Mouse (Mus musculus) ES-E14 (cell line): ENCODE measurements around the gene Amz2. TPM values are rescaled to one million over a fixed set of nuclear protein-coding genes. Genes with fewer than 3 reads are reported as not detected.

ENCODE experiments used
- DNase-seq: peaks from one replicate; pipeline ENCODE4 v3.0.0-alpha.2; 2013; ENCODE audit warnings: low read depth, low spot score
- H3K27ac ChIP-seq: 2 replicates; pipeline ENCODE4 v1.5.1; 2012; ENCODE audit warnings: low read depth, mild to moderate bottlenecking, low read length, moderate library complexity, mixed read lengths; ENCODE audit not compliant: poor library complexity, insufficient read depth, severe bottlenecking
- H3K36me3 ChIP-seq: 2 replicates; pipeline ENCODE4 v1.6.1; 2012; ENCODE audit warnings: mild to moderate bottlenecking, low read length, moderate library complexity, mixed read lengths; ENCODE audit not compliant: control insufficient read depth, poor library complexity, insufficient read depth, severe bottlenecking
- H3K4me1 ChIP-seq, 2 experiments: fragments of 150-350 bp in 1 of 2; sonication (generic) in 1 of 2; 2 replicates each; pipeline ENCODE4 v1.6.1; 2012; ENCODE audit warnings: low read length in 2 of 2, mild to moderate bottlenecking in 1 of 2, mixed read lengths in 1 of 2; ENCODE audit not compliant: control insufficient read depth in 2 of 2, insufficient read depth in 2 of 2, poor library complexity in 1 of 2
- H3K4me3 ChIP-seq, 2 experiments: fragments of 150-350 bp in 1 of 2; sonication (generic) in 1 of 2; 2 replicates each; pipeline ENCODE4 v1.5.1; 2012; ENCODE audit warnings: low read length in 2 of 2, low read depth in 1 of 2, mild to moderate bottlenecking in 1 of 2, mixed read lengths in 1 of 2; ENCODE audit not compliant: insufficient read depth in 1 of 2, poor library complexity in 1 of 2, severe bottlenecking in 1 of 2
- H3K9ac ChIP-seq: 2 replicates; pipeline ENCODE4 v1.6.1; 2012; ENCODE audit warnings: low read depth, mild to moderate bottlenecking, low read length, mixed read lengths; ENCODE audit not compliant: poor library complexity, insufficient read depth, severe bottlenecking
- H3K9me3 ChIP-seq: fragments of 150-350 bp; sonication (generic); 2 replicates; pipeline ENCODE4 v1.6.1; 2012; ENCODE audit warnings: low read depth, mild to moderate bottlenecking, low read length; ENCODE audit not compliant: control insufficient read depth, insufficient read depth
- CHD2 ChIP-seq: IDR thresholded peaks from 2 replicates; pipeline ENCODE4 v1.6.1; 2014; ENCODE audit warnings: mild to moderate bottlenecking, low read depth, low read length, inconsistent platforms
- HCFC1 ChIP-seq: IDR thresholded peaks from 2 replicates; pipeline ENCODE4 v1.6.1; 2012; ENCODE audit warnings: low read length, inconsistent platforms, borderline replicate concordance; ENCODE audit not compliant: insufficient read depth
- MAFK ChIP-seq: IDR thresholded peaks from 2 replicates; pipeline ENCODE4 v1.6.1; 2014; ENCODE audit warnings: mild to moderate bottlenecking, low read depth, low read length, inconsistent platforms; ENCODE audit not compliant: insufficient read depth
- ZC3H11A ChIP-seq: IDR thresholded peaks from 2 replicates; pipeline ENCODE4 v1.6.1; 2012; ENCODE audit warnings: low read depth, mild to moderate bottlenecking, inconsistent platforms, low read length, borderline replicate concordance
- ZNF384 ChIP-seq: IDR thresholded peaks from 2 replicates; pipeline ENCODE4 v1.6.1; 2012; ENCODE audit warnings: low read depth, low read length, inconsistent platforms
- in situ Hi-C, 2 experiments: fragments of 600-800 bp; cut with MboI; formaldehyde crosslinking; loops; one replicate each; pipeline ENCODE4 v1.15.1; 2025; ENCODE audit warnings: low sequenced_read_pairs in 2 of 2, inconsistent platforms in 1 of 2; ENCODE audit not compliant: unreplicated experiment in 2 of 2
- total RNA-seq: library from RNA; depleted of rRNA; stranded (reverse); fragments of 300-350 nt; gene quantifications from 2 replicates; pipeline ENCODE4 v1.2.3, GENCODE M21; 2012

Amz2 gene
- total RNA-seq, 1 experiment, result 20.1 TPM

- no peaks in the 10 kb centered on the region for H3K9me3 ChIP-seq
- H3K4me1 ChIP-seq, result no peaks in the 10 kb centered on the region
- H3K36me3 ChIP-seq, result no peaks in the 10 kb centered on the region
- no peak within 1 kb of the TSS for H3K9ac ChIP-seq
- in situ Hi-C loops, result no loop called here
- no peak within 1 kb of the TSS for H3K27ac ChIP-seq
- H3K4me3 ChIP-seq, result no peak within 1 kb of the TSS
- DNase-seq, result no peak
- TF ChIP-seq ZC3H11A (no peak), CHD2 (no peak), MAFK (no peak), HCFC1 (no peak), ZNF384 (no peak)
Observed at GRCm38 (mm10) chr11:109413617-109414016, 12.1 kb upstream of the Amz2 start, which contains the start of gene 9930022D16Rik. 9930022D16Rik (plus strand) TSS chr11:109413917.

DNA sequence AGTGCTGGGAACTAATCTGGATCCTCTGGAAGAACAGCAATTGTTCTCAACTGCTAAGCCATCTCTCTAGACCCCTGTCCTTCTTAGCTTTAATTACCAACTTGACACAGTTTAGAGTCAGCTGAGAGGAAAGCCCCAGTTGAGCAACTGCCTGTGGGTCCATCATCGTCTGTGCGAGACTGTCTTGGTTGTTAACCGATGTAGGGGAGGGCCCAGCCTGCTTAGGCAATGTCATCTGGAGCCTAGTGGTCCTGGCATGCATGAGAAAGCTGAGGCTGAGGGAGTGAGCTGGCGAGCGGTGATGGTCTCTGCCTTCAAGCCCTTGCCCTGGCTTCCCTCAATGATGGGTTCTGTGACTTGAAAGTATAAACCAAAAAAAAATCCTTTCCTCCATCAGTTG, 10.9 kb upstream of the Amz2 start:
- peaks cover 0 to under 1% of the 10 kb centered on the region in 2 experiments; a peak in 1 of 4 replicates for H3K4me1 ChIP-seq
- no peaks in the 10 kb centered on the region for H3K9me3 ChIP-seq
- H3K36me3 ChIP-seq, result no peaks in the 10 kb centered on the region
- no peak for DNase-seq
- H3K4me3 ChIP-seq, result no peak overlapping the region
- TF ChIP-seq ZC3H11A (no peak), CHD2 (no peak), MAFK (no peak), ZNF384 (no peak), HCFC1 (no peak)
- no peak overlapping the region for H3K27ac ChIP-seq
- H3K9ac ChIP-seq, result no peak overlapping the region
- in situ Hi-C loops, result no loop called here

DNA sequence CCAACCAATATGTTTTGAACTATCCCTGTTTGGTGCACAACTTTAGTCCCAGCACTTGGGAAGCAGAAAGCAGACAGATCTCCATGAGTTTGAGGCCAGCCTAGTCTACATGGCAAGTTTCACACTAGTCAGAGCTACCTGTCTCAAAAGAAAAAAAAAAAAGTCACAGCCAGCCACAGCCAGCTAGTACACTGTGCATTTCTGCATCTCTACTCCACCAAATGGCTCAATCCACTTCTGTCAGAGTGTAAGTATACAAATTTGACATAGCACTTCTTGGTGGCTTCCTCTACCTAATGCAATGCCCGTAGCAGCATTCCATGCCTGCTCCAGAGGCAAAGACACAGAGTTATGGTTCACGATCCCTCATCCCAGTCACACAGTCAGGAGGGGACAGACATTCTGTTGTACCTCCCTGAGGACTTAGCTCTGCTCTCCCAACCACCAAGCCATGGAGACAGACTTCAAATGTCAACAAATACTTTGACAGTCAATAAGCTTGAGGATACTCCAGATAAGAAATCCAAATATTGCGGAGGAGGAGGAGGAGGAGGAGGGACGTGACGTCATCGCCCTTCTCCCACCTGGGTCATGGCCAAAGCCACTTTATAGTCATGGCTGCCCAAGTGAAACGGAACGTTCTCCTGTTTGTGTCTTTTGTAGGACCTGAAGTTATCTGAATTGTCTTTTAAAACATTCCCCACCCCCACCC, 8.9 kb upstream of the Amz2 start:
- TF ChIP-seq CHD2, result no peak
- no peak for TF ChIP-seq ZC3H11A
- no peak for TF ChIP-seq HCFC1
- TF ChIP-seq ZNF384, result no peak
- no peak for TF ChIP-seq MAFK
- in situ Hi-C loops, result no loop called here
- no peak overlapping the region for H3K4me3 ChIP-seq
- no peaks in the 10 kb centered on the region for H3K36me3 ChIP-seq
- H3K9me3 ChIP-seq, result no peaks in the 10 kb centered on the region
- no peak for DNase-seq
- H3K4me1 ChIP-seq, result peaks cover 0 to 4% of the 10 kb centered on the region in 2 experiments; a peak in 1 of 4 replicates
- H3K27ac ChIP-seq, result no peak overlapping the region
- H3K9ac ChIP-seq, result no peak overlapping the region

GRCm38 (mm10) chr11:109417472-109418040, 8.2 kb upstream of the Amz2 start:
- TF ChIP-seq HCFC1 (no peak), ZC3H11A (no peak), ZNF384 (no peak), MAFK (no peak), CHD2 (no peak)
- Histone ChIP-seq H3K9me3 (no peaks in the 10 kb centered on the region), H3K27ac (no peak overlapping the region), H3K4me1 (peaks cover 0 to 4% of the 10 kb centered on the region in 2 experiments; a peak in 1 of 4 replicates), H3K36me3 (no peaks in the 10 kb centered on the region), H3K4me3 (no peak overlapping the region), H3K9ac (no peak overlapping the region)
- in situ Hi-C loops, result no loop called here
- DNase-seq, result no peak
